Mouse (Mus musculus) kidney, adult 2 months (tissue): Measurements from ENCODE around the gene Hs3st6.

ENCODE experiments used
- CTCF ChIP-seq: fragments of 200-500 bp; conservative IDR thresholded peaks from 2 replicates; pipeline ENCODE4 v1.5.1; 2011; ENCODE audit warnings: low read depth, mild to moderate bottlenecking, control low read depth, low read length, moderate library complexity, mixed read lengths; ENCODE audit not compliant: insufficient read depth, insufficient read length
- POLR2A ChIP-seq: fragments of 200-500 bp; IDR thresholded peaks from one replicate; pipeline ENCODE4 v1.6.1; 2011; ENCODE audit warnings: low read depth, low read length, control low read depth

DNA sequence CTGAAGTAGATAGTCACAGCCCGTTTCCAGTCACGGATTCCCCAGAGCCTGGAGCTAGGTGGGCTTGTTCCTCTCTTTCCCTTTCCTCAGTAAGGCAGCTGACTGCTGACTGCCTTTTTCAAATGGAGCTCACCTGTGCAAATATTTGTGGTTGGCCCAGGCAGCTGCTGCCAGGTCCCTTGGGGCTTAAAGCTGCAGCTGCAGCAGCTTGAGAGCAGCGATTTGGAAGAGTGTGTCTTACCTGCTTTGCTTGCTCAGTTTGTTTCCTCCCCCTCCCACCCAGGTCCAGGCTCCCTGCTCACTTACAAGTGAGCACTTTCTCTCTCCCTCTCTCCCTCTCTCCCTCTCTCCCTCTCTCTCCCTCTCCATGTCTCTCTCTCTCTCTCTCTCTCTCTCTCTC, 16.4 kb downstream of the Hs3st6 start:
- no peak for TF ChIP-seq CTCF
- no peak for TF ChIP-seq POLR2A
